Mouse (Mus musculus): ENCODE results near the gene Rpgrip1l. TPM values are rescaled to one million over a fixed set of nuclear protein-coding genes. Genes with fewer than 3 reads are reported as not detected.

Gene Rpgrip1l
- total RNA-seq, 2 experiments from 2014 or later: 19.9 to 23.9 TPM

DNA sequence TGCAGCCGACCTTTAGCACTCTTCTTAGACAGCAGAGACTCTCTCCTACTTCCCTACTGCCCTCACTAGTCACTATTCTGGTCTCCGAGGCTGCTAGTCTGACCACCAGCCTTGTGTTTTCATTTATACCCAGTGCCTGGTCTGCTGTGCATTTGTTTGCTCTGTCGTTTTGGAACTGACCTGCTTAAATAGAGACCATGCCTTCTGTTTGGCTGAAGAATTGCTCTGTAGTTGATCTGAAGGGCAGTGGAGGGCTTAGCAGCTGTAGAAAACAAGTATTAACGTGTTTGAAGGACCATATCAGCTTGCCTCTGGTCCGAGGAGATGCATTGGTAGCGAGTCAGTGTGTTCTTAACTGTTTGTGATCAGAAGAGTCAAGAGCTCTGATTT is 16.4 kb upstream of the Rpgrip1l start:
- DNase-seq: no peak
- intact Hi-C loops (cut with DNase I): no loop called here

DNA sequence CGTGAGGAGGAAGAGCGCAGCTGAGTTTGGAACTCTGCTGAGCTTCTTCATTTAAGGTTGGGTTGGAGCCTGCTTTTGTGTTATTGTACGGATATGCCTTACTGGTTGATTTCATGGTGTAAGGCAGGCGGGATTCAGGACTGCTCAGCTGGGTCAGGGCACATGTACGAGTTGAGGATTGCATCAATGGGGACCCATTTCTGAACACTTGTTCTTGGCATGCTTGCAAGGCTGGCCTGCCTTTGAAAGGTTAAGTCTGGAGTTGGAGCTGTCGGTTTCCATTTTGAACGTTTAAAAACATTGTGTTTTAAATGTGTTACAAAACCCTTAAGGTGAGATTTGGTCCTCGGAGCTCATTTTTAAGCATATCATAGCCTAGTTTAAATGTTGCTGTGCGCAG is 16.0 kb upstream of the Rpgrip1l start:
- intact Hi-C loops (cut with DNase I): no loop called here
- DNase-seq: no peak

DNA sequence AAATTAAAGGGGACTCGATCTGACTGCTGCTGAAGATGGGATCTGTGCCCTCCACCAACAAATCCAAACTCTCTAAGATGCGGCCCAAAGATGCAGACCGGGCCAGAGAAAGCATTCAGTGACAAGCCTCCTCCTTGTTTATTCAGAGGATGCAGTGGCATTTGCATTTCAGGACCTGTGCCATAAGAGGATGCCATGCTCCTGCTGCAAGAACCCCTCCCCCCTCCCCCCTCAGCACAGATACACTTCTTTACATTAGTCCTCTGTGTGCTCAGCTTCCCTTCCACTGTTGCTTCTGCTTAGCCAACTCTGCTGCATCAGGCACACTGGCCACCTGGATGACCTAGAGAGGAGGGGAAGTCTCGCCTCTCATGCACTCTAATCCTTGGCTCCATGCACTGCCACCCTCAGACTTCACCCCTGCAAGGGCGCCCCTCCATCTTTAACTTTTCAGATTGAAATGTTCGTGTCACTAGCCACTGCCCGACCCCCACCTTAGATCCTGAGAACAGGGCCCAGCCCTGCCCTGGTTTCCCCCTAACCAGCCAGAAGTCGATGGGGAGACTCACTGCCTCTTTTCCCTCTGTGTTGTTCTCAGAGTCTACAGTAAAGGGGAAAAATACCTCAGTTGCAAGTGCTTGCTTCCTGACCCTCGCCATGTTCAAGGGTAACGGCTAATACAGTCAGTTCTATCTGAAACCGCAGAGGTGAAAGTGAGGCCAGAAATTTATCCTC is 14.6 kb upstream of the Rpgrip1l start:
- no peak for DNase-seq
- intact Hi-C loops (cut with DNase I): no loop called here

DNA sequence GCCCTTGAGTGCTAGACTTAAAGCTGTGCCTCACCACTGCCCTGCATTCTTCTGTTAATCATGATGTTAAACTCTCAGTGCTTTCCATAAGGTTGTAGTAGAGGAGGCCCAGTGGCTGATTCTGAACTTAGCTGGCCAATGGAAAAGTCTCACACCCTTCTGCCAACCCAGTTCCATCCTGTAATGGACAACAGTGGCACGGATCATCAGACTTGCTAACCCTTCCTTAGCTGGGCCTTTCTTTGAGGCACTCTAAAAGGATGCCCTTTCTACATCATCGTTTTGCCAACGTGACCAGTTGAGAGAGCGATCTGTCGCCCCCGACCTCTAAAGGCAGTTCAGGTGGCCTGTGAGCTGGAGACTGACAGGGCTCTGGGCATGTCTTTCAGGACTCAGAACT is 13.9 kb upstream of the Rpgrip1l start:
- DNase-seq: no peak
- intact Hi-C loops (cut with DNase I): no loop called here

DNA sequence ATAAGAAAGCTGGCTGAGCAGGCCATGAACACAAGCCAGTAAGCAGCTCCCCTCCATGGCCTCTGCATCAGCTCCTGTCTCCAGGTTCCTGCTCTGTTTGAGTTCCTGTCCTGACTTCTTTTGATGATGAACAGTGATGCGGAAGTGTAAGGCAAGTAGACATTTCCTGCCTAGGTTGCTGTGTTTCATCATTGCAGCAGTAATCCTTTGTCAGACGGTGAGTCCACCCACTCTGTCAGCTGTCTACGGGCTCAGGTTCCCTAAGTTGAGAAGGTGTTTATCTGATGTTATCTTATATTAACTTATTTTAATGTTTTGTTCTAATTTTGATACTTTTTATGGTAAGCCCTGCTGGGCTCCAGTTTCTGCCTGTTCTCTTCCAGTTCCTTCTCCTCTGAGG is 13.0 kb upstream of the Rpgrip1l start:
- intact Hi-C loops (cut with DNase I): no loop called here
- DNase-seq: no peak

DNA sequence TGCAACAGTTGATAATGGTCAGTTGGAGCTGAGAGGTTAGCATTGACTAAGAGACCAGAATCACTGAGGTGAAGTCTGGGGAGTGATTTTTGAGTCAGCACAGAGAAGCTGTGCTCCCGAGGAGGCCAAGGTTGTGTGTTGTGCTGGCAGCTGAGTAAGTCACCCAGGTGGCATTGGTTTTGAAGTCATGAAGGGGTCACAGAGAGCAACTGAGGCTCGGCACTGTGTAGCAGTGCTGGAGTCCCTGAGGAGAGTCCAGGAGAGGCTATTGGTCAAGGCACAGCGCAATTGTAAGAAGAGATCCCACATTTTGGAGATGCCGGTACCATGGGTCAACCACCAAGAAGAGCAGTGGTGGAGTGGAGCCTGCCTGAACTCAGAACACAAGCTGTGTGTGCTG is 11.9 kb upstream of the Rpgrip1l start:
- DNase-seq: no peak
- intact Hi-C loops (cut with DNase I): no loop called here

DNA sequence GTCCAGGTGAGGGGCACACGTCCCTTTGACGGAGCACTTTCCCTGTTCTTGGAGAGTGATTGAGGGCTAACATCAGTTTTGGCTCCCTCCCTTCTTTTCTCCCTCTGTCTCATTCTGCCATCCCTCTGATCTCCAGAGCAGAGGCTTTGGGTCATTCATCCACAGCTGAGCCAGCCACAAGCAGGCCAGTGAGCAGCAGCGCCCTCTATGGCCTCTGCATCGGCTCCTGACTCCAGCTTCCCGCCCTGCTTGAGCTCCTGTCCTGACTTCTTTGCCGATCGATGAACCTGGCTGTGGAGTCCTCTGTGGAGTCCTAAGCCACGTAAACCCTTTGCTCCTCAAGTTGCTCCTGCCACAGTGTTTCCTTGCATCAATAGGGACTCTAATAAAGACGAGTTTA is 11.2 kb upstream of the Rpgrip1l start:
- DNase-seq: no peak
- intact Hi-C loops (cut with DNase I): no loop called here

DNA sequence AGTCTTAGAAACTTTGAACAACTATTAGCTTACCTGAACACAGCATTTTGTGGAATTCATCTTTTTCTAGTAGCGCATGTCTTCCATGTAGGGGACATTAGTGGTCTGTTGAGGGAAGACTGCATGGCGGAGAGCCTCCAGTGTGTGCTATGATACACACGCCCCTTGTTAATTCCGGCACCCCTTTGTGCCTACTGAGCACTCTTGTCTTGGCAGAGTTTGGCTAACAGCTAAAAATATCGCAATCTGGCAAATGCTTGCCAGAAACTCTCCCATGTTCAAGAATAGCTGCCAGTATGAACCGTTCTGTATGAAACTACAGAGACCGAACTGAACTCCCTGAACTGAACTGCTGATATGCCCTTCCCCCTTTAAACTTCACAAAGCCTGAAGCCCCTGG is 10.4 kb upstream of the Rpgrip1l start:
- DNase-seq: no peak

DNA sequence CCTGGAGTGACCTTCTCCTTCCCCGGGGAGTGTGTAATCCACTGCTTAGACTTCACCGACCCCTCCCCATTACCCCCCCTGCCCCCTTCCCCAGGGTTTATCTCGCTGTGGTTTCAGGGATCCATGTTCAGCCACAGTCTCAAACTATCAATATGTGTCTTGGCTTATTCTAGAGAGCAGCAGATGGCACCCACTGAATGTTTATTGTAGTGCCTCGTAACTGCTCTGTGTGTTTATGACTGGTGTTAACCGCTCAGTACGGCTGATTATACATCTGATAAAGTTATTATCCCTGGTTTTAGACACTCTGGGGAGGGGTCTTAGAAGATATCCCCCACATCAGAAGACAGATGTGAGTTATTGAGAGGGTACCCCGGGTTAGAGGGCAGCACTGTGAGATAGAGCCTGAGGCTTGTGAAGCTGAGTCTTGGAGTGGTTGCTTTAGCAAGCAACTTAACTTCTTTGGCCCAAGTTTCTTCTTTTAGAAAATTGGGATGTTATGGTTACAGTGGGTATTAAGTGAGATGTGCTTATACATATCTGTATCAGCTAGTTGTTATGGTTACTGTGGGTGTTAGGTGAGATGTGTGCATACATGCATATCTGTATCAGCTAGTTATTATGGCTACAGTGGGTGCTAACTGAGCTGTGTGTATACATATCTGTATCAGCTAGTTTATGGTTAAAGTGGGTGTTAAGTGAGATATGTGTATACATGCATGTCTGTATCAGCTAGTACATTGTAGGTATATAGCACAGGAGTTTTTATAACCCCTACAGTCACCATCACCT is 6.1 kb upstream of the Rpgrip1l start:
- DNase-seq: no peak
- intact Hi-C loops (cut with DNase I): no loop called here

More for the DNA sequence above, 10.4 kb upstream of the Rpgrip1l start:
- intact Hi-C loops (cut with DNase I): no loop called here

DNA sequence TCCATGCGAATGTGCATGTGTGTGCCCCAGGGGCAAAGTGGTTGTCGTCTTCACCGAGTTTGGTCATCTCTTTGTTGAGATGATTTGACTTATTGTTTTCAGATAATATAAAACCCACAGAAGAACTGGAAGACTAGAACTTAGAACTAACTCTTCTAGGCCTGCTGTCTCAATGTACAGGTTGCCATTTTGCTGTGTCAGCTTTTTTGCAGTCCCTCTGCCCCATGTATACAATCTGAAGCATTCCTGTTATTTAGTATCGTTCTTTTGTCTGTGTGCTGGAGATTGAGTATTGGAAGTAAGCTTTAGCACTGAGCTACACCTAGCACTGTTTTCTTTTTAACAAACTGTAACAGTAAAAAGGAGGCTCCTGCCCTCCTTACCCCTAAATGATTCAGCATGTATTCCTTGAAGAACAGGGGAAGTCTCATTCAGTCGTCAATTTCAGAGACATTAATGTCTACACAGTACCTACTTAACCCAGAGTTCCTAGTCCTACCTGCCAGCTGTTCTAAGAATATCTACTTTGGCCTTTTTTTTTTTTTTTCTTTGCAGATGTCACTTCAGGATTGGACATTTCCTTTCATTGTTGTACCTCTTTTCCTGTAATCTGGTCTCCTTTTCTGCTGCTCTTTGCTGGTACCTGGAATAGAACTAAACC is 4.6 kb upstream of the Rpgrip1l start:
- intact Hi-C loops (cut with DNase I): no loop called here
- no peak for DNase-seq

DNA sequence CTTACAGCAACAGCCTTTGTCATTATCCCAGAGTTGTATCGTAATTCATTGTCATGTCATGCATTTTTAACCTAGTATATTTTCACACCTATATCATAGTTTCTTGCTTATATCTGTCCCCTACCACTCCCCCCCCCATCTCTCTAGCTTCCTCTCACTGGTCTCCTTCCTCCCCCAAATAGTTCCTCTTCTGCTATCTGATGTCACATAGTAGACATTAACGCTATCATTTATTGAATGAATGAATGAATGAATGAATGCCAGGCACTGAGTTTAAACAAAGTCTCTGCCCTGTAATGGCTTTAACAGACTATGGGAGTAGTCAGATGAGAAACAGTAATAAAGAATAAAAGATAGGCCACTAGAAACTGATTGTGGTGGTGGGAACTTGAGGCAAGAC is 720 bp downstream of the Rpgrip1l start:
- no peak for DNase-seq
- intact Hi-C loops (cut with DNase I): no loop called here

DNA sequence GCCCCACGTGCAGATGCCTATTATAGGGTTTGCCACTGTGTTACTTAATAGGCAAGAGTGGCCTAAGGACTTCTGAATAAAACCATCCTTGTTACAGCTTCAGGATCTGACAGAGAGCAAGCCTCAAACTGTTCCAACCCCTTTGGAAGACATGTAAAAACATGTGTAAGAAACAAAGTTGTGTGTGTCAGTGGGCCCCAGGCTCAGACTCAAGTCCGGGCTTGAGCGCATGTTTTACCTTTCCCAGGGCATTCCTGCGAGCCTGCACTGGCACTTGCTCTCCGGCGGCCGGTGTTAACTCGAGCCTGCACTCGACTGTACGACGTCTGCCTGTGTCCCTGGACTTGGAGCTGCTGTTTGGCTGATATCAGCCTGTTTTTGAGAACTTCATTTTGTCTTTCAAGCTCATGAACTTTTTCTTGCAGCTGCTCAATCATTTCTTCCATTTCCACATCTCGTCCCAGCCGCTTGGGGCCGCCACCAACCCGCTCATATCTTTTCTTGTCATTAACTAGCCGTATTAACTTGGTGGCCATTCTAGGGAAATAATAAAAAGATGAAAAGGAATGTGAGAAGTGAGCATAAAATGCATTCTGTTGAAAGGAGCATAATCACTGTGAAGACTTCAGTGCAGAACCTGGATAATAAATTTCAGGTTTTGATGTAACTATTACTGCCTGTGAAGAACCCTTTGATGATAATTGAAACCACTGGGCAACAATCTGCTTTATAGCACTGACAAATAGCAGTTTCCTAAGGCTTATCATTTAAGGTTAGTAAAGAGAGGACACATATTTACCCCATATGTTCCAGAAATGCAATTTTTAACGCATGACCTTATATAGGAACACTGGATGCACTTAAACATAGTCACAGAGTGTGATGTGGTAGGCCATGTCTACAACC is 8.3 kb downstream of the Rpgrip1l start:
- intact Hi-C loops (cut with DNase I): no loop called here
- DNase-seq: no peak

DNA sequence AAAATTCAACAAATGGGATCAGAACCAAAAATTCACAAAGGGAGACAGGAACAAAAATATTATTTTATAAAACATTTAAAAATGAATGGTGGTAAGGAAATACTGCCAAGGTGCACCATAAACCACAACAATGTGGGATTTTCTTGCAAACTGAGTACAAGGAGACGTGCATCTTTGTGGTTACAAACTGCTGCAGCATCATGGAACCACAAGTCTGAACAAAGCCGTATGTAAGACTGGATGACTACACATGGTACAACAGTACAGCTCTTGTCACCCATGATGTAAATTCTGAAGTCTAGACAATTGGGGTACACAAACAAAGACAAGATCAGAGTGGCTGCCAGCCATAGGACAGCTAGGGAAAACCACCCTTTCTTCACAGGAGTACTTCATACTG is 14.4 kb downstream of the Rpgrip1l start:
- DNase-seq: no peak
- intact Hi-C loops (cut with DNase I): no loop called here

DNA sequence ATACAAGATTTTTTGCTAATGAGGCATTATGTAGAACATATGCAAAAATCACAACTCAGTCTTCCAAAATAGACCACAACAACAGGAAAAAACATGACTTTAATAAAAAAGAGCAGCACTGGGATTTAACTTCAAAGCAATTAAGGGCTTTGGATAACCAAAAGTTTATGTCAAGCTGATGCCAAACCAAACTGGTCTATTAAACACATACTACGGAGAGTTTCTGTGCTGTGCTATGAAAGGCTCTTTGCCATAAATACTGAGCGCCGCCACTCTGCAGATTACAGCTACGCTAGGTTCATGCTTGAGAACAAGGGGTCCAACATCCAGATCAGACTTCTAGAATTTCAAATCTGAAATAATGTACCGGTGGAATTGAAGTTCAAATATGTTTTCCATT is 17.3 kb downstream of the Rpgrip1l start:
- intact Hi-C loops (cut with DNase I): no loop called here
- no peak for DNase-seq

DNA sequence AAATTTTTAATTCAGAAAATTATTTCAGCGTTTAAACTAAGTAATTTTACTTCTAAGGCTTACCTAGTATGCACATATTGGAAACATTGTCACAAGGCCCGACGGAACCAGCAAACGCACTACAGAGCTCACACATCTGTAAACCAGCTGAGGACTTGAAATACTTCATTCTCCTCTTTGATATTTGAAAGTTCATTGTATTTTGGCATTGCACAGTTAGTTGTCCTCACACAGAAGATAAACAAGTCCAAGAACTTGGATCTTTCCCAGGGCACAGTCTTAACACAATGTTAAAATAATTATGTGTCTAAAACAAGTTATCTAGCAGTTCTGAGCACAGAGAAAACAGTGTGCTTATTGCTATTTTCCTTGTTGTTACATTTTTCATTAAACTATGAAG is 22.5 kb downstream of the Rpgrip1l start:
- intact Hi-C loops (cut with DNase I): no loop called here
- no peak for DNase-seq

DNA sequence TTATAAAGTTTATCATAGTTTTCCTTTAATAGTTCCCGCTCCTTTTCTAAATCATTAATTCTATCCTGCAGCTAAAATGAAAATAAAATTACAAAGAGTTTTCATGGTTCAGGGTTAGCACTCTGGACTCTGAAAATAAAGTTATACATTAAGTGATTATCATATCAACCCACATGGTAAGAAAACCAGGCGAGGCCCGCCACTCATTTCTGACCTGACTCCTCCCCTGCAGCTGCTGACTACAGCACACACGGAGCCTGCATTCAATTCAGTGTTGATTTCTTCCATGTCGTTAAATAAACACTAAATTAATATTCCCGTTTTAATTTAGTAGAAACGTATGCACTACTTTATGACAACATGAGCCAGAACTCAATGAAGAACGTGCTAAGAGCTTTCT is 26.8 kb downstream of the Rpgrip1l start:
- intact Hi-C loops (cut with DNase I): no loop called here

DNA sequence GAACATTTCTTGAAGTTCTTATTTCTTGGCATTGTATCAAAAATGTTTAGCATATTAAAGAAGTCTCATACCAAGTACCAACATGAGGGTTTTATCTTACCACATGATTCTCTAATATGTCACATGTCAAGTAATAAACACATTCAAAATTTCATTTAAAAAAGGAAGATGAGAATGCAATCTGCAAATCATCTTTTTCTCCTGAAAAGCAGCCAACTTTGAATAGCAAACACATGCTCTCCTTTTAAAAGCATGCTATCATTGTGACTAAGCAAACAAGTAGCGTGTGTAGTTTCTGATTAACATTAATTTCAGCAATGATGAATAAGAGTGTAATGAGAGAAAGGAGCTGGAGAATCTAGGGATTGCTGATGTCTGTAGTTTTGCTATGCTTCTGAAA is 29.2 kb downstream of the Rpgrip1l start:
- intact Hi-C loops (cut with DNase I): no loop called here
- no peak for DNase-seq

More for the DNA sequence above, 26.8 kb downstream of the Rpgrip1l start:
- no peak for DNase-seq

DNA sequence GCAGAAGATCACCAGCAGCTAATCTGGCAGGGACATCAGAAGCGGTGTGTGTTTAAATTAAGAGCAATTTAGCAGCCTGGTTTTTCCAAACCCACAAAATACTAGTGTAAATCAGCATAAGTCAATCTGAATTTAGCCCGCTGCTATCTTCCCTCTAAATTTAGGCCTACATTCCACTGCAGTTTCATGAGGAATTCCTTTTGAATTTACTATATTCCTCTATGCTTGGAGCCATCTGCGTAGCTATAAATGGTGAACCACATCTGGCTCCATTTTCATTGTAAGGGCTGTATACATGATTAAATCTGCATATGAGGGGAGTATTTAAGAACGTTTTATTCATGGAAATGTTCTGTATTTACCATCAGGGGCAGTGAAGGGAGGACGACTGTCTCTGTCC is 30.4 kb downstream of the Rpgrip1l start:
- intact Hi-C loops (cut with DNase I): no loop called here
- DNase-seq: no peak

DNA sequence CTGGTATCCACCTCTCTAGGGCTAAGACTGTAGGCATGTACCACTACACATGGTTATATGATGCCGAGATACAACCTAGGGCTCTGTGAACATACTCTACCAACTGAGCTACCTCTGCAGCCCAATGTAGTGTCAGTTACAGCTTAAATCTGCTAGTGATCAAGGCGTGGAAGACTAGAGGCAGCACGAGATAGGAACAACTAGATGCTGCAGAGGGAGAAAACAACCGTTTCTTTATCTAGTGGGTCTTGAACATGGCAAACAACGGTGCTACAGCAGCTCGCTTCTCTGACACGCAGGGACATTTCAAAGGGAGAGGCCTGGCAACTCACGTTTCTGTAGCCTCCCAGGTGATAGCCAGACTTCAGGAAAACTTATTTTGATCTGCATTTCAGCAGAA is 31.5 kb downstream of the Rpgrip1l start:
- intact Hi-C loops (cut with DNase I): no loop called here
- no peak for DNase-seq

DNA sequence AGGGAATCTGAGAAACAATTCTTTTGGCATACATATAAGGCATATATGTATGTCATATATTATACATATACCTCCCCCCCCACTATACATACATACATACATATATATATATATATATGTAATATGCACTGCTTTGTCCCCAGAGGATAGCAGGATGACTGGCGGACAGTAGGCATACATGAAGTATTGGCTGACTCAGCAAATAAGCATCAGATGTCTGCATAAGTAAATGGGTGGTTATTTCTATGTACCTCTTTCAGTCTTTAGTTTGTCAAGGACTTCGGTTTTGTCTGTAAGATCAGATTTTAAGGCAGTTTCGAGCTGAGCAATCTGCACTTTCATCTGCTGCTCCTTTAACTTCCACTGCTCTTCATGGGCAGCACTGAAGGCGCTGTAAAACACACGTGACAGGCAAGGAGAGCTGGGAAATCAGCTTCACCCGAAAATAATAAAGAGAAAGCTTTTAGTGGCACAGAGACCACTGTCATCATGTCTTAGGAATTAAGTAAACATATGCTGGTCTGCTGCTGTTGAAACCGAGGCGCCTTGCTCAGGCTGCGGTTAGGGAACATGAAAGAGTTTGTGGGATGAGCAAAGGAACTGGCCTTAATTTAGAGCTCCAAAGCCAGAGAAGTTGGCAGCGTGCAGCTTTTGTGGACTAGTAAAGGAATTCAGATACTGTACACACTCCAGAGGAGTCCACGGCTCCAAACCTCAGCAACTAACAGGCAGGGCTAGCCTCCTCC is 32.4 kb downstream of the Rpgrip1l start:
- intact Hi-C loops (cut with DNase I): no loop called here
- no peak for DNase-seq
